Mouse (Mus musculus) heart, embryonic 10.5 days (tissue): ENCODE data around the gene Gm10322. TPM values are rescaled to one million over a fixed set of nuclear protein-coding genes. Genes with fewer than 3 reads are reported as not detected.

Source experiments
- DNase-seq: peaks from one replicate; pipeline ENCODE4 v3.0.0-alpha.2; 2017; ENCODE audit warnings: low spot score
- H3K27ac ChIP-seq: fragments of 300-500 bp; sonication (generic); 2 replicates; pipeline ENCODE4 v1.5.1; 2016; ENCODE audit warnings: mild to moderate bottlenecking
- H3K27me3 ChIP-seq: fragments of 300-500 bp; sonication (generic); 2 replicates; pipeline ENCODE4 v1.6.1; 2016; ENCODE audit warnings: mild to moderate bottlenecking; ENCODE audit not compliant: poor library complexity, insufficient read depth, severe bottlenecking
- H3K36me3 ChIP-seq: fragments of 300-500 bp; sonication (generic); 2 replicates; pipeline ENCODE4 v1.6.1; 2016; ENCODE audit warnings: mild to moderate bottlenecking, moderate library complexity
- H3K4me1 ChIP-seq: fragments of 300-500 bp; sonication (generic); 2 replicates; pipeline ENCODE4 v1.6.1; 2016; ENCODE audit warnings: mild to moderate bottlenecking
- H3K4me3 ChIP-seq: fragments of 300-500 bp; sonication (generic); 2 replicates; pipeline ENCODE4 v1.5.1; 2016; ENCODE audit warnings: mild to moderate bottlenecking, moderate library complexity
- H3K9me3 ChIP-seq: fragments of 300-500 bp; sonication (generic); 2 replicates; pipeline ENCODE4 v1.6.1; 2016; ENCODE audit warnings: mild to moderate bottlenecking, moderate library complexity
- WGBS: fragments of 180-500 bp; shearing (Covaris S2); methylation state at CpG from one replicate; pipeline ENCODE4 v1.1.7; 2016; 5-methylcytosine and 5-hydroxymethylcytosine counted together
- polyA plus RNA-seq: library from polyadenylated mRNA; unstranded; fragments of >200 nt; fragmentation: Nextera tagmentation; extraction: Ambion mirVana; gene quantifications from 2 replicates; pipeline ENCODE4 v1.2.1, GENCODE M21; 2016

Gene Gm10322
- polyA plus RNA-seq, 1 experiment from 2014 or later: not detected

DNA sequence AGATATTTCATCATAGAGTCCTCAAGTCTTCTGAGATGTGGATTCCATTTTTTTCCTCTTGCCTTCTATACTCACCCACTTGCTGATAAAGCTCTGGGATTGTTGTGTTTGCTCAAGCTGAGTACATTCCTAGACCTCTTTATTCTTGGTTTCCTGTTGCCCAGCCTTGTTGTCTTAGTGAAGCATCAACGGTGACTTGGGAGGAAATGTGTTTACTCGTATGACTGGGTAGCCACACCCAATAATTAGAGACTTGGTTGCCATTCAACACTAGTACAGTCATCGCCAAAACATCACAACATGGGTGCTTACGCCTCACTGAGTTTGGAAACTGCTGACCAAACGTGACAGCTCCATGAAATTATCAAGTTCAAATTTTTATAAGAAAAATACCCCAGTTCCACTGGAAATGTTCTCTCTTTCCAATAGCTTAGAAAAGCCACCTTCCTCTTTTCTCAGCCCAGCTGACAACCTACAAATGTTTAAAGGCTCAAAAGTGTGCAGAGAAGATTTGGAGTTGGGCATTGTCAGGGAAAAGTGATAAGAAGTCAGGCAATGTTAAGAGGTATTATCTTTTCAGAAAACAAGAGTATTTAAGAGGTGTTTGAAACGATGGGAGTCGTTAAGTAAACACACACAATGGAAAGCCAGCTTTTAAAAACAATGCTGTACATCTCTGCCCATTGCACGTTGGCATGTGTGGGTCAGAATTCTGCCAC lies 27.0 kb downstream of the Gm10322 start:
- 62% methylated on average over 8 of the region's 8 CpGs for WGBS
- DNase-seq: no peak
- Histone ChIP-seq H3K27ac (no peak overlapping the region), H3K27me3 (no peaks in the 10 kb centered on the region), H3K36me3 (no peaks in the 10 kb centered on the region), H3K9me3 (no peaks in the 10 kb centered on the region), H3K4me1 (peaks cover 4% of the 10 kb centered on the region; the same call in 1 of the 2 replicates), H3K4me3 (no peak overlapping the region)

- no peaks in the 10 kb centered on the region for H3K27me3 ChIP-seq
- no peak overlapping the region for H3K27ac ChIP-seq
- no peak for DNase-seq
- 70% methylated on average over 9 of the region's 9 CpGs for WGBS
- H3K4me3 ChIP-seq: no peak overlapping the region
- peaks cover 4% of the 10 kb centered on the region; the same call in 1 of the 2 replicates for H3K4me1 ChIP-seq
- no peaks in the 10 kb centered on the region for H3K36me3 ChIP-seq
- H3K9me3 ChIP-seq: no peaks in the 10 kb centered on the region
Measured at GRCm38 (mm10) chr10:59643645-59644044, 27.8 kb downstream of the Gm10322 start.

DNA sequence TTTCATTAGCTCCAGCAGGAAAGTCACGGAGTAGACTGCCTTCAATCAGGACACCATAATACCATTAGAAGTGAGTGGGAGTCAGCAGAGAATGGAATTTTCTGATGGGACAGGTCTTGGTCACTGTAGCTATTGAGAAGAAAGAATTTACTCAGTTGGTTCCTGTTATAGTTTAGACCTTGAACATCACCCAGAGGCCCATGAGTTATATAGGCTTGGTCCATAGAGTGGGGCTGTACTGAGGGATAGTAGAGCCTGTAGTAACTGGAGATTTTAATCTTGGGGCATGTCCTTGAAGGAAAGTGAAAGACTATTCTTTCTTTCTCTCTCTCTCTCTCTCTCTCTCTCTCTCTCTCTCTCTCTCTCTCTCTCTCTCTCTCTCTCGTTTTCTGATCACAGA lies 28.8 kb downstream of the Gm10322 start:
- peak; percentile 36 for DNase-seq
- Histone ChIP-seq H3K36me3 (no peaks in the 10 kb centered on the region), H3K27me3 (no peaks in the 10 kb centered on the region), H3K27ac (no peak overlapping the region), H3K9me3 (no peaks in the 10 kb centered on the region), H3K4me3 (no peak overlapping the region), H3K4me1 (peaks cover 4% of the 10 kb centered on the region; the same call in 1 of the 2 replicates)
- WGBS: 85% methylated on average over 2 of the region's 2 CpGs

- no peak overlapping the region for H3K4me3 ChIP-seq
- peaks cover 4% of the 10 kb centered on the region; the same call in 1 of the 2 replicates for H3K4me1 ChIP-seq
- no peaks in the 10 kb centered on the region for H3K36me3 ChIP-seq
- no peak overlapping the region for H3K27ac ChIP-seq
- no peaks in the 10 kb centered on the region for H3K27me3 ChIP-seq
- 49% methylated on average over 4 of the region's 4 CpGs for WGBS
- peak; percentile 25 for DNase-seq
- H3K9me3 ChIP-seq: no peaks in the 10 kb centered on the region; the same call in 1 of the 2 replicates
Measured at GRCm38 (mm10) chr10:59645153-59645552, 29.3 kb downstream of the Gm10322 start.

DNA sequence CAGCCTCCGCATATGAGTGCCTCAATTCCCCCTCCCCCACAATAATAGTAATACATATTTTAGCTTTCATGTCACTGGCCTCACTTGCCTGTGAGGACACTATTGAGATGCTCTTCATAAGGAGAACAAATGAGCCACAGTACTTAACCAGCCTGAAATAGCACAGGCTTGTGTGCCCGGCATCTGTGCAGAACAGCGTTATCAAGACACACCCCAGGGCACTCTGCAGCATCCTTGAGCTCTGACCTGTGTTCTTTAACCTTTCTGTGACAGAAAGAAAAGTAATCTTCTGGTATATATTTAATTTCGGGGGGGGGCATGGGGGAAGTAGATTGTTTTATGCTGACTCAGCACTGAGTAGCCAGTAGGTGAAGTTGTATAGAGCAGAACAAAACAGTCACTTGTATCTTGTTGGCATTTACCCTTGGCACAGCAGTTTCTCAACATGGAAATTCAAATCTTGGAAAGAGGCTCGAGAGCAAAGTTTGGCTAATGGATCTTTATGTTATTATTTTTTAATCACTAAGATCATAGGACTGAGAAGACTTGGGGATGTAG lies 31.0 kb downstream of the Gm10322 start:
- Histone ChIP-seq H3K9me3 (no peaks in the 10 kb centered on the region; the same call in 1 of the 2 replicates), H3K4me3 (no peak overlapping the region), H3K27me3 (no peaks in the 10 kb centered on the region), H3K4me1 (peaks cover 4% of the 10 kb centered on the region; the same call in 1 of the 2 replicates), H3K27ac (no peak overlapping the region), H3K36me3 (no peaks in the 10 kb centered on the region)
- WGBS: 65% methylated on average over 5 of the region's 5 CpGs
- DNase-seq: no peak

- DNase-seq: no peak
- H3K9me3 ChIP-seq: no peaks in the 10 kb centered on the region
- 82% methylated on average over 13 of the region's 13 CpGs for WGBS
- H3K4me1 ChIP-seq: no peaks in the 10 kb centered on the region
- H3K4me3 ChIP-seq: no peak overlapping the region
- H3K27me3 ChIP-seq: no peaks in the 10 kb centered on the region
- no peaks in the 10 kb centered on the region for H3K36me3 ChIP-seq
- H3K27ac ChIP-seq: no peak overlapping the region
Measured at GRCm38 (mm10) chr10:59656799-59657198, 40.9 kb downstream of the Gm10322 start.

GRCm38 (mm10) chr10:59664765-59665164 lies 48.9 kb downstream of the Gm10322 start:
- DNase-seq: no peak
- 75% methylated on average over 2 of the region's 2 CpGs for WGBS
- no peaks in the 10 kb centered on the region for H3K9me3 ChIP-seq

GRCm38 (mm10) chr10:59665503-59666291 lies 49.8 kb downstream of the Gm10322 start:
- no peak for DNase-seq
- no peak overlapping the region for H3K4me3 ChIP-seq
- no peak overlapping the region for H3K27ac ChIP-seq
- WGBS: 70% methylated on average over 13 of the region's 13 CpGs
- no peaks in the 10 kb centered on the region for H3K9me3 ChIP-seq
- H3K36me3 ChIP-seq: no peaks in the 10 kb centered on the region
- peaks cover 6% of the 10 kb centered on the region; the same call in 1 of the 2 replicates for H3K4me1 ChIP-seq
- no peaks in the 10 kb centered on the region for H3K27me3 ChIP-seq

More at GRCm38 (mm10) chr10:59664765-59665164, 48.9 kb downstream of the Gm10322 start:
- H3K36me3 ChIP-seq: no peaks in the 10 kb centered on the region
- H3K27ac ChIP-seq: no peak overlapping the region
- H3K4me3 ChIP-seq: no peak overlapping the region
- H3K27me3 ChIP-seq: no peaks in the 10 kb centered on the region
- H3K4me1 ChIP-seq: peaks cover 6% of the 10 kb centered on the region; the same call in 1 of the 2 replicates

Other genes with a start within 250 kb of the Gm10322 start
- 14.5 and 17.6 TPM in 2 replicates for gene Gm10273, start 220.4 kb upstream of the Gm10322 start, polyA plus RNA-seq
- 1.6 and 9.4 TPM in 2 replicates for gene Pla2g12b, start 212.4 kb upstream of the Gm10322 start, polyA plus RNA-seq
- 2.2 and 14.2 TPM in 2 replicates for gene Oit3, start 174.3 kb upstream of the Gm10322 start, polyA plus RNA-seq
- 19.4 and 27.1 TPM in 2 replicates for gene Mcu, start 629 bp downstream of the Gm10322 start, polyA plus RNA-seq
- 45.4 and 46.8 TPM in 2 replicates for gene Micu1, start 86.4 kb downstream of the Gm10322 start, polyA plus RNA-seq